Mouse (Mus musculus) megakaryocyte-erythroid progenitor cell, adult 5 weeks (primary cell): ENCODE measurements around the gene Prkag2. TPM values are rescaled to one million over a fixed set of nuclear protein-coding genes. Genes with fewer than 3 reads are reported as not detected.

Source experiments
- polyA plus RNA-seq: library from polyadenylated mRNA; stranded (reverse); fragments of >175 nt; gene quantifications from 2 replicates; pipeline ENCODE4 v1.2.3, GENCODE M21; 2012

Gene Prkag2
- polyA plus RNA-seq: 11.4 and 12.2 TPM in 2 replicates

DNA sequence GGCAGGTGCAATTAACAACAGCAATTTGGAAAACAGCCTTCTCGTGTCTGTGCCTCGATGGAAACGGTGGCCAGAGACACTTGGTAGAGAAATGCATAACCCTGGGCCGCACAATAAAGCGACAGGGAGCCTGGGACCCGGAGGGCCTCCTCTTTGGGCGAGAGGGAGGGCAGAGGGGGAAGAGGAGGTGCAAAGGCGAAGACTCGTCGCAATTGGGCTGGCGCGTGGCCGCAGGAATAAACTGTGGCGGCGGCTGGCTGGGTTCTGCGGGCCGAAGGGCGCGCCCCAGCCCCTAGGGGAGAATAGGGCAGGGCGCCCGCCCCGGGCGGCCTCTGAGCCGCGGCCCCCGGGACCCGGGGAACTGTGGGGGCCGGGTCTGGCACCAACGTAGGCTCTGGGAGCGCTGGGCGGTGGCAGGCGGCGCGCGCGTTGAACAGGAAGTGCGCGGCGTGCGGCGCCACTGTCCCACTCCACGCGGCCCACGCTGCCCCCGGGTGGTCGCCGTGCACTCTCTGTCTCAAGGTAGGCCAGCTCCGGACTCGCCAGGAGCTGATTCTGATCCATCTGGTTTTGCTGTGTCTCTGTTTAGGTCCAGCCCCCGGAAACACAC is at the start of gene Prkag2:
Gene Prkag2 (minus strand): TSS at position 127 of the 610 bp plus-strand sequence.

DNA sequence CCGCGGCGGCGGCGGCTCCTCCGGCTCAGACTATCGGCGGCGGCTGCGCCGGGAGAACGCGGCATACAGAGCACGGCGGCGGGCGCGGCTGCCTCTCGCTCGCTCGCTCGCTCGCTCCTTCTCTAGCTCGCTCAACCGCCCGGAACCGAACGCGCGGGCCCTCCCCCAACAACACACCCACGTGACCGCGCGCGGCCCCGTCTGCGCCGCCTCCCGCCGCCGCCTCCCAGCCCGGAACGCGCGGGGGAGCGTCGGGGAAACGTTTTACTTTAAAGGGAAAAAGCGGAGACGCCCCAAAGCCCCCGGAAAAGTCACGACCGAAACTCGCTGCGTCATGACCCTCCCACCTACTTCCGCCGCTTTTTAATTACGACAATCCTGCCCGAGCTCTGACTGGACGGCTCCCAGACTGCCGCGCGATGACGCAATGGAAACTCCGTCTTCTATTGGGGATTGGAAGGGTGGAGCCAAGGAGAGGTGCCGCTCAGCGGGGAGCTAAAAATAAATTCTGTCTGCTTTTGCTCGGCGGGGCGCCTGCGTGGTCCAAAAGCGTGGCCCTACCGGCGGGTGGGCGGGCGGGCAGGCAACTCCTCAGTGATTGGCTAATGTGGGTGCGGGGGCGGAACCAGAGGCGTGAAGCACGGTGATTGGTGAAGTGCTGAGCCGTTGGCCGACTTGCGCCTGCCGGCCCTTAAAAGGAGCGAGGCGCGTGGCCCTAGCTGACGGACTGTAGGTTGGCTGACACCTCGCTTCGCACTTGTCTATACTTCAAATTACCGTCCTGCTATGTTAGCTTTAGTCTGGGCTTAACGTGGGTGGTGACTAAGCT is 258.0 kb downstream of the Prkag2 start, which contains the start of gene Rheb:
Gene Rheb (minus strand): TSS at position 351 of the 829 bp plus-strand sequence.

Other genes with a start within 250 kb of the Prkag2 start
- not detected in 2 replicates for gene Galntl5, start 80.8 kb upstream of the Prkag2 start, polyA plus RNA-seq
- 3.0 and 3.2 TPM in 2 replicates for gene Galnt11, start 121.3 kb upstream of the Prkag2 start, polyA plus RNA-seq
- not detected in 2 replicates for gene E130116L18Rik, start 122.5 kb upstream of the Prkag2 start, polyA plus RNA-seq